Comparison of ENCODE assay signal across 9 mouse cellular contexts in the genomic region with DNA sequence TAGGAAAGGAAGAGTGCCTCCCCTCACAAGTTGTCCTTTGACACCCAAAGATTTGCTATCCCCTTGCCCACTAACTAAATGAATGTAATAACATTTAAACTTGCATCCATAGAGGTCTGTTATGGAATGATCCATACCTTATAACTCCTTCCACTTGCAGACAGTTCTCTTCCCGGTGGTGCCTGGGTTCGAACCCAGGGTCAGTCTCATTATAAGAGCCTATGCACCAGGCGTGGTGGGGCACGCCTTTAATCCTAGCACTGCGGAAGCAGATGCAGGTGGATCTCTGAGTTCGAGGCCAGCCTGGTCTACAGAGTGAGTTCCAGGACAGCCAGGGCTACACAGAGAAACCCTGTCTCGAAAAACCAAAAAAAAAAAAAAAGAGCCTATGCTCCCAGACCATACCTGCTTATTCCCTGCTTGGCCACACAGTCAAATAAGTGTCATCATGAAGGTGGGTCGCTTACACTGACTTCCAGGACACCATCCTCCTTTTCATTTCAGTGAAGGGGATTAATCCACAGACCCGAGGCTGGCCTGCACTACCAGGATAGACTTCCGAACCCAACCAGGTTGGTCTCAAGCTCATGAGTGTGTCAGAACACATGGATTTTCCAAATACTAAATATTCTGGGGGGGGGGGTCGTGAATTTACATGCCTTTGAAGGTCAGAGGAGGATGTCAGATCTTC. TPM values are rescaled to one million over a fixed set of nuclear protein-coding genes. Genes with fewer than 3 reads are reported as not detected.
DNase-seq lines count a peak whose midpoint lies in the region; ATAC-seq and TF ChIP-seq lines count a peak whose summit lies in the region.
"Had no signal": no experiment of that assay in that cellular context is flagged by ENCODE, and none has a peak within 500 bp of the region (broad histone marks: within the 10 kb centered on the region; RNA-seq: fewer than 3 reads in every experiment).

No protein-coding gene starts in this region.

- no peak for ATAC-seq in lung, embryonic 15.5 days (ENCODE audit: borderline replicate concordance, extremely low read depth, low FRiP score, low TSS enrichment)
- ATAC-seq in embryonic facial prominence, embryonic 14.5 days (ENCODE audit: low read depth) = no peak
- no peak for ATAC-seq in midbrain, embryonic 13.5 days

- H3K27me3 ChIP-seq in heart, embryonic 10.5 days (ENCODE audit: insufficient read depth, poor library complexity, severe bottlenecking) = peaks cover 41% of the 10 kb centered on the region
- H3K27me3 ChIP-seq in lung, embryonic 15.5 days = peaks cover 52% of the 10 kb centered on the region
- peaks cover 24% of the 10 kb centered on the region for H3K27me3 ChIP-seq in embryonic facial prominence, embryonic 14.5 days (replicated peaks; ENCODE audit: control insufficient read depth, insufficient read depth, low read length)
- H3K27me3 ChIP-seq in midbrain, embryonic 13.5 days = peaks cover 20% of the 10 kb centered on the region

- no peak overlapping the region for H3K4me3 ChIP-seq in heart, embryonic 10.5 days
- H3K4me3 ChIP-seq in lung, embryonic 15.5 days = no peak overlapping the region
- no peak overlapping the region for H3K4me3 ChIP-seq in lung, adult 2 months (replicated peaks; ENCODE audit: extremely low read depth, low read depth, low read length)
- no peak overlapping the region for H3K4me3 ChIP-seq in embryonic facial prominence, embryonic 14.5 days (ENCODE audit: low read depth, low read length)
- H3K4me3 ChIP-seq in midbrain, embryonic 13.5 days (replicated peaks) = peak overlapping the region; percentile 83; the same call in 1 of the 2 replicates

- H3K36me3 ChIP-seq in heart, embryonic 10.5 days = peaks cover 28% of the 10 kb centered on the region
- peaks cover 18% of the 10 kb centered on the region for H3K36me3 ChIP-seq in lung, embryonic 15.5 days
- peaks cover 24% of the 10 kb centered on the region for H3K36me3 ChIP-seq in embryonic facial prominence, embryonic 14.5 days (ENCODE audit: control insufficient read depth, insufficient read depth, low read length)
- H3K36me3 ChIP-seq in midbrain, embryonic 13.5 days = peaks cover 32% of the 10 kb centered on the region

- peak overlapping the region; percentile 98; the same call in 1 of the 2 replicates for H3K4me2 ChIP-seq in lung, embryonic 15.5 days
- no peak overlapping the region for H3K4me2 ChIP-seq in embryonic facial prominence, embryonic 14.5 days (ENCODE audit: low read depth, low read length)
- H3K4me2 ChIP-seq in midbrain, embryonic 13.5 days (replicated peaks) = peak overlapping the region; percentile 90; the same call in 1 of the 2 replicates

- DNase-seq in heart, embryonic 10.5 days (ENCODE audit: low spot score) = no peak
- DNase-seq in heart, postnatal 10 days = no peak
- no peak for DNase-seq in lung, adult 2 months
- DNase-seq in embryonic facial prominence, embryonic 14.5 days (ENCODE audit: low spot score) = no peak
- DNase-seq in testis, postnatal 14 days (ENCODE audit: low spot score) = no peak
- DNase-seq in layer of hippocampus, postnatal 25 days (ENCODE audit: extremely low spot score in 1 of 2, low spot score in 1 of 2) = no peak

- no peak for TF ChIP-seq CTCF in lung, adult 2 months (IDR thresholded peaks at IDR 0.05; ENCODE audit: insufficient read depth, low read length)

- intact Hi-C loops in heart, postnatal 10 days (cut with DNase I) = loop anchor here (2.0 to 5.0 kb wide), 3 partner anchors 23 to 283 kb away; partner anchors contain the start of gene Cnn2

- WGBS in heart, embryonic 10.5 days = 74% methylated on average over 11 of the region's 11 CpGs
- 72% methylated on average over 11 of the region's 11 CpGs for WGBS in lung, embryonic 15.5 days
- WGBS in lung, adult 2 months = 77% methylated on average over 11 of the region's 11 CpGs
- WGBS in embryonic facial prominence, embryonic 14.5 days = 75% methylated on average over 11 of the region's 11 CpGs
- WGBS in midbrain, embryonic 13.5 days = 75% methylated on average over 11 of the region's 11 CpGs

- TF ChIP-seq POLR2A in lung, adult 2 months (IDR thresholded peaks at IDR 0.05; ENCODE audit: borderline replicate concordance, extremely low read depth, low read depth, low read length) = no peak

- H3K4me1 ChIP-seq in heart, embryonic 10.5 days = peaks cover 66% of the 10 kb centered on the region
- H3K4me1 ChIP-seq in lung, embryonic 15.5 days = peaks cover 62% of the 10 kb centered on the region
- peaks cover 9% of the 10 kb centered on the region for H3K4me1 ChIP-seq in lung, adult 2 months (ENCODE audit: control insufficient read depth, insufficient read depth, low read length)
- peaks cover 23% of the 10 kb centered on the region for H3K4me1 ChIP-seq in embryonic facial prominence, embryonic 14.5 days (ENCODE audit: control insufficient read depth, insufficient read depth, low read length)
- peaks cover 74% of the 10 kb centered on the region for H3K4me1 ChIP-seq in midbrain, embryonic 13.5 days (replicated peaks)

- H3K27ac ChIP-seq in heart, embryonic 10.5 days = 0 out of 2 replicates have a peak overlapping the region, but pooled peaks have one; percentile 87
- H3K27ac ChIP-seq in lung, embryonic 15.5 days = 0 out of 2 replicates have a peak overlapping the region, but pooled peaks have one; percentile 74
- H3K27ac ChIP-seq in embryonic facial prominence, embryonic 14.5 days (replicated peaks; ENCODE audit: low read depth, low read length) = 0 out of 2 replicates have a peak overlapping the region, but pooled peaks have one; percentile 84
- peak overlapping the region; percentile 95; the same call in 1 of the 2 replicates for H3K27ac ChIP-seq in midbrain, embryonic 13.5 days

- no peak overlapping the region for H3K9ac ChIP-seq in lung, embryonic 15.5 days
- no peak overlapping the region for H3K9ac ChIP-seq in embryonic facial prominence, embryonic 14.5 days (ENCODE audit: low read depth, low read length)
- no peak overlapping the region for H3K9ac ChIP-seq in midbrain, embryonic 13.5 days (replicated peaks)

- no peaks in the 10 kb centered on the region for H3K9me3 ChIP-seq in heart, embryonic 10.5 days
- H3K9me3 ChIP-seq in lung, embryonic 15.5 days = no peaks in the 10 kb centered on the region
- 0 out of 2 replicates have a peak, but pooled peaks cover 3% of the 10 kb centered on the region for H3K9me3 ChIP-seq in embryonic facial prominence, embryonic 14.5 days (ENCODE audit: control insufficient read depth, low read length)
- no peaks in the 10 kb centered on the region for H3K9me3 ChIP-seq in midbrain, embryonic 13.5 days
- H3K9me3 ChIP-seq: intestine, embryonic 15.5 days had no signal

RNA-seq across cellular contexts. Expression of gene Cbarp, which starts 0.5 kb away (rescaled TPM):
- 2.0 and 4.0 TPM in 2 replicates for polyA plus RNA-seq in heart, embryonic 10.5 days (2016; fragmentation: Nextera tagmentation; extraction: Ambion mirVana)
- total RNA-seq in heart, postnatal 10 days (2021) = 1 to 10 TPM; 3.2 to 4.1 TPM
- 3.9 and 5.0 TPM in 2 replicates for polyA plus RNA-seq in lung, embryonic 15.5 days (2015; fragmentation: Nextera tagmentation; extraction: Ambion mirVana)
- 29.9 and 31.5 TPM in 2 replicates for polyA plus RNA-seq in lung, adult 2 months (2012; rRNA removed)
- 7.3 and 9.0 TPM in 2 replicates for polyA plus RNA-seq in embryonic facial prominence, embryonic 14.5 days (2014; fragmentation: Nextera tagmentation; extraction: Ambion mirVana)
- 40.6 and 45.3 TPM in 2 replicates for polyA plus RNA-seq in midbrain, embryonic 13.5 days (2015; fragmentation: Nextera tagmentation; extraction: Ambion mirVana)
- 100 to 1,000 TPM; 399 to 401 TPM for total RNA-seq in layer of hippocampus, postnatal 25 days (2021)

RNA-seq across cellular contexts. Expression of gene Atp5d, which starts 1.7 kb away (rescaled TPM):
- 689 and 872 TPM in 2 replicates for polyA plus RNA-seq in heart, embryonic 10.5 days (2016; fragmentation: Nextera tagmentation; extraction: Ambion mirVana)
- total RNA-seq in heart, postnatal 10 days (2021) = 1,000 to 10,000 TPM; 1,058 to 1,125 TPM
- polyA plus RNA-seq in lung, embryonic 15.5 days (2015; fragmentation: Nextera tagmentation; extraction: Ambion mirVana) = 521 and 541 TPM in 2 replicates
- 709 and 1,054 TPM in 2 replicates for polyA plus RNA-seq in lung, adult 2 months (2012; rRNA removed)
- 474 and 475 TPM in 2 replicates for polyA plus RNA-seq in embryonic facial prominence, embryonic 14.5 days (2014; fragmentation: Nextera tagmentation; extraction: Ambion mirVana)
- polyA plus RNA-seq in midbrain, embryonic 13.5 days (2015; fragmentation: Nextera tagmentation; extraction: Ambion mirVana) = 391 and 394 TPM in 2 replicates
- total RNA-seq in layer of hippocampus, postnatal 25 days (2021) = 100 to 1,000 TPM; 338 to 391 TPM

RNA-seq across cellular contexts. Expression of gene Midn, which starts 8.0 kb away (rescaled TPM):
- 16.1 and 24.4 TPM in 2 replicates for polyA plus RNA-seq in heart, embryonic 10.5 days (2016; fragmentation: Nextera tagmentation; extraction: Ambion mirVana)
- total RNA-seq in heart, postnatal 10 days (2021) = 100 to 1,000 TPM; 132 to 190 TPM
- polyA plus RNA-seq in lung, embryonic 15.5 days (2015; fragmentation: Nextera tagmentation; extraction: Ambion mirVana) = 17.5 and 18.6 TPM in 2 replicates
- 110 and 150 TPM in 2 replicates for polyA plus RNA-seq in lung, adult 2 months (2012; rRNA removed)
- polyA plus RNA-seq in embryonic facial prominence, embryonic 14.5 days (2014; fragmentation: Nextera tagmentation; extraction: Ambion mirVana) = 34.2 and 37.0 TPM in 2 replicates
- polyA plus RNA-seq in midbrain, embryonic 13.5 days (2015; fragmentation: Nextera tagmentation; extraction: Ambion mirVana) = 35.9 and 40.6 TPM in 2 replicates
- 10 to 100 TPM; 61.4 to 82.4 TPM for total RNA-seq in layer of hippocampus, postnatal 25 days (2021)

RNA-seq across cellular contexts. Expression of gene Stk11, which starts 24.5 kb away (rescaled TPM):
- 12.4 and 17.8 TPM in 2 replicates for polyA plus RNA-seq in heart, embryonic 10.5 days (2016; fragmentation: Nextera tagmentation; extraction: Ambion mirVana)
- 100 to 1,000 TPM; 110 to 112 TPM for total RNA-seq in heart, postnatal 10 days (2021)
- 18.6 and 22.1 TPM in 2 replicates for polyA plus RNA-seq in lung, embryonic 15.5 days (2015; fragmentation: Nextera tagmentation; extraction: Ambion mirVana)
- polyA plus RNA-seq in lung, adult 2 months (2012; rRNA removed) = 161 and 168 TPM in 2 replicates
- 32.6 and 32.7 TPM in 2 replicates for polyA plus RNA-seq in embryonic facial prominence, embryonic 14.5 days (2014; fragmentation: Nextera tagmentation; extraction: Ambion mirVana)
- 17.7 and 20.7 TPM in 2 replicates for polyA plus RNA-seq in midbrain, embryonic 13.5 days (2015; fragmentation: Nextera tagmentation; extraction: Ambion mirVana)
- total RNA-seq in layer of hippocampus, postnatal 25 days (2021) = 10 to 100 TPM; 89.1 to 94.3 TPM

RNA-seq across cellular contexts. Expression of gene Cirbp, which starts 25.7 kb away (rescaled TPM):
- 85.7 and 98.0 TPM in 2 replicates for polyA plus RNA-seq in heart, embryonic 10.5 days (2016; fragmentation: Nextera tagmentation; extraction: Ambion mirVana)
- 100 to 1,000 TPM; 113 to 134 TPM for total RNA-seq in heart, postnatal 10 days (2021)
- polyA plus RNA-seq in lung, embryonic 15.5 days (2015; fragmentation: Nextera tagmentation; extraction: Ambion mirVana) = 94.6 and 95.1 TPM in 2 replicates
- polyA plus RNA-seq in lung, adult 2 months (2012; rRNA removed) = 162 and 200 TPM in 2 replicates
- polyA plus RNA-seq in embryonic facial prominence, embryonic 14.5 days (2014; fragmentation: Nextera tagmentation; extraction: Ambion mirVana) = 59.7 and 88.3 TPM in 2 replicates
- 354 and 412 TPM in 2 replicates for polyA plus RNA-seq in midbrain, embryonic 13.5 days (2015; fragmentation: Nextera tagmentation; extraction: Ambion mirVana)
- total RNA-seq in layer of hippocampus, postnatal 25 days (2021) = 10 to 100 TPM; 69.5 to 97.5 TPM
